Mouse (Mus musculus) gonadal fat pad, adult 2 months (tissue): ENCODE measurements at regions not wholly inside any gene's neighbourhood (a gene's known extent, or its start where the extent isn't known, plus 50 kb on each side); places are given as distances from the start of the nearest gene placed in this dataset.

Source experiments
- DNase-seq: peaks from one replicate; pipeline ENCODE4 v3.0.0-alpha.2; 2012; ENCODE audit warnings: low read depth

DNA sequence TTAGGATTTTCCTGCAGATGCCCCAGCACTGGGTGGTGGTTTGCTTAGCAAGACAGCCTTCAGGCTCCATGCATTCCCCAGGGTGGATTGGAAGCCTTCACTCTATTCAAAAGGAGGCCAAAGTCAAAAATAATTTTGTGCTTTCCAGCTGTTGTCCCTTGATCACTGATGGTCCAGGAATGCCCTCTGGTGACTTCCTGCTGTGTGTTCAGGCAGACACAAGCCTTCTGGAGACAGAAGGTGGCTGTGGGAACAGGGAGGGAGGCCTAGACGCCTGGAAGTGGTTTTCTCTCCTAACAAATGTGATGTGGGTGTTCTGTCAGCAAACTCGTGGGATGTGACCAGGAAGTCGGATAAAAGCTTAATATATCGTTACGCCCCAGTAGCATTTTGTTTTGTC, 81.3 kb downstream of the Atp6ap1l start:
- no peak for DNase-seq

DNA sequence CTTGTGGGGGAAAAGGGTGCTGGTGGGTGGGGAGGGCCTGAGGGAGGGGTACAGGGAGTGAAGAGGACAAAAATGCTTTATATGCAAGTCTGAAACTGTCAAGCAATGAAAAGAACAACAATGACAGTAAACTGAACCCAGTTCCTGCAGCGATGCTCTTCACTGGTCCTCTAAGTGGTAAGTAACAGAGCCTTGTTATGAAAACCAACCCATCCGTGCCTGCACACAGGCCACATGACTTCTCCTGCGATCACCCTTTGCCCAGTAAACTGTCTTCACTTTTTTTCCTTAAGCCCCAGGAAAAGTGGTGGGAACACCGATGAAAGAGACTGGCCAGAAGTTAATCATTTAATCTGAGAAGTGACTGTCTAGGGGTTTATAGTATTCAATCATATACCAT, 83.3 kb downstream of the Atp6ap1l start:
- no peak for DNase-seq

DNA sequence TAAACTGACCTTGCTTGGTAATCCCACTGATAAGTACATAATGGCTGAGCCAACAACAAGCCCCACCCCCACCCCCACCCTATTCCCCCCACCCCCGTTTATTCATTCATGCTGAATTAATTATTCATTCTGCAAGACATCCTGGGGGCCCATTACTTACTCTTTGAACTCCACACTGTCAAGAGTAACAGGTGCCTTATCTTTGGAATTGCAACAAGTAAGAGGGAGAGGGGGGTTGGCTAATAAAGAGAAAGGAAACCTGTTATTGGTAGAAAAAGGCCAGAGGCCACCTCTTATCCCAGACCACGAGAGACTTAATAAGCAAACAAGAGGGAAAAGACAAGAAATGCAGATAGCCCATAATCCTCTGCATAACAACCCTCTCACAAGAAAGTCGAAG, 84.7 kb downstream of the Atp6ap1l start:
- DNase-seq = no peak

DNA sequence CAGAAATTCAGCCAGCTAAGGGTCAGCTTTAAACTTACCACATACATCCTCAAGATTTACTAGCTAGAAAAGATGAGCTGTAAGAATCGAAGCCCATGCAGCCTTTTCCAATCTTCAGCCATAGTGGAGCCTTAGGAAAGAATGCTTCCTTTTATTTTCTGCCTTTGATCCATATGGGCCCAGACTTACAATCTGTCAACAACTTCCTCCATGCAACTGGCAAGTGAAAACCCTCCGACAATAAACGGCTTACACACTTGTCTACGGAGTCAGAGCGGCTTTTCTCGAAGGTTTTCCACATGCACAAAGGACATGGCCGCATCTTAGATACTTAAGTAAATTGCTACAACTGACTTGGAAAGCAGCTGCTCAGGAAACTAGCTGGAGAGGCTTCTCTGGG, 85.2 kb downstream of the Atp6ap1l start:
- DNase-seq = no peak

DNA sequence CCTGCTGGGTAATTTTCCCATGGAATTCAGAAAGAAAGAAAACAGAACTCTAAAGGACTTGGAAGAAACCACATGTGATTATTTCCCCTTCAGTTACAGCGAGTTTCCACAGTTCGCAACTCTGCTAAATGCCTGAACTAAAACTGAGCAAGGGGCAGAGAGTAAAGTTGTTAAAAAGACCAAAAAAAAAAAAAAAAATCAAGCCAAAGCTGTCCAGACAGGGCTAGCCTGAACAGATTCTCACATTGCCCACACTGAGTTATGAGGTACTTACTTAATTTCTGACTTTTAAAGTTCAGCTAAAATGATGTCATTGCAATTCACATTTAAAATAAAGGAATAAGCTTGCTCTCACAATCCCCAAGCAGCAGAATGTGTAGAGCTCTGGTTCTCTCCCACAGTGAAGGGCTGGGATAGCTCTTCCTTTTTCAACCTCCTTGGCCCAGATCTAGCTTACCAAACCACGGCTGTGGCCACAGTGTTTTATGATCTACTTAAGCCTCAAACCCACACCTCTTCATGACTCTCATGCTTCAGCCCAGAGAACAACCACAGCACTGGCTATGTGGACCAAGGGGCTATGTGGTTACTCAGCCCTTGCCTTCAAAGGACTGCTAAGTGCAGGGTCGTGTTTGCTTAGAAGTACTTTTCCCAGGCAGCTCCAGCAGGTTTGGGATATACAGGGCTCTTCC, 90.8 kb downstream of the Atp6ap1l start:
- no peak for DNase-seq

DNA sequence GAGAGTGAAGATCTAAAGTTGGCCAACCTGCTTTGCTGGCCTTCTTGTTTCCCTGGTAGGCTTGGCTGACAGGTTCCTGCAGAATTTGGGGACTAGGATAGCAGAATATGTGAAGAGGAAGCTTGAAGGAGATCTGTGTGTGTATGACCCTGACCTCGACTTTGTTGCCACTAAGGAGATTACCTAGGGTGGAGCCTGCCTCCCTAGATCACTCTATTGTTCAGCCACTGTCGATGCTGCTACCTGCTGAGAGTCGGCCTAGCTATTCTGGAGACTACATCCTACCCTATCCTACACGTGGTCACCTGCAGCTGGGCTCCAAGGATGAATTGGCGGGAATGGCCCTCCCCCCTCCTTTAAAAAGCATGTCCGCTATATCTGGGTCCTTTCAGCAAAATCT, 95.1 kb downstream of the Atp6ap1l start:
- no peak for DNase-seq

DNA sequence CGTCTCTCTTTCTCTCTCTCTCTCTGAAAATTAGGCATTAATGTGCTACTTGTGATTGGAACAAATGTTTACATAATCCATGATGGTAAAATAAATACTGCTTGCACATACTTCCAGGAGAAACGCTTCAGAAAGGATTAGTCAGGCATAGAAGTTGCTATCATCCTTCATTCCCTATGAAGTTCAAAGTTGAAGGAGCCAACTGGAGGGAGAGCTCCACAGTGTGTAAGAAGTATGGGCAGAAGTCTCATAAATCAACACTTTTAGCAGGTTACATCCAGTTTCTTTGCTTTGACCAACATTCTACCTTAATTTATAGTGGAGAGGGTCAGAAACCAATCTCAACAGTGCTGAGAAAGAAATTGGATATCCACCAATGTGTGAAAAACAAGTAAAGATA, 105.5 kb downstream of the Atp6ap1l start:
- no peak for DNase-seq

DNA sequence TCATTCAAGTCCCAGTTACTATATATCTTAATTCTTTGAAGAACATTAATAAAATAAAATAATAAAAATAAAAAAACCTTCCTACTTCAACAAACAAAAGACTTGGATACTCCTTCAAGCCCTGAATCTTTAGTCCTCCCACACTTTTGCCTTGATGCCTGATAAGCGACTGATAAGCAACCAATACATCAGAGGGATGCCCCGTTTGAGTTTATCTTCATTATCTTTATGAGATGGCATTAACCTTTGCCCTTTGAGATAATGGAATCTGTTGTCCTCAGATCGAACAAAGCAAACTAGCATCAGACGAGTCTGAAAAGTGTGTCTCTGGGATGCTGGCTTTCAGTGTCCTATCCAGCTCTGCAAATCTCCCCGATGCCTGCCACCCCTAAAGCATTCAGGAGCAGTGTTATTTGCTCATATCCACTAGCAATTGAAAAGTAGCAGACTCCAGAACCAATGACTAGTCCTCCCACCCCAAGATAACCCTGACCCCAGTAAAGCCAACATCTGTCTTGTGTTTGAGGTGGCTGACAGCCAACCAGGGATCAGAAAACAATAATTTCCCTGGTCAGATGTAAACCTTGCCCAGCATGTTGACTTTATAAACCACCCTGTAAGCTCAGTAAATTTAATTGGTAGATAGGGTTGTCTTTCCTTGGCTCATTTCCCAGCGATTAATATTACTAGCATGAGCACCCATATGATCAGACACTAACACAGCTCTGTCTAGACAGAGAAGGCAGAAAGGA, 106.2 kb downstream of the Atp6ap1l start:
- DNase-seq = no peak

DNA sequence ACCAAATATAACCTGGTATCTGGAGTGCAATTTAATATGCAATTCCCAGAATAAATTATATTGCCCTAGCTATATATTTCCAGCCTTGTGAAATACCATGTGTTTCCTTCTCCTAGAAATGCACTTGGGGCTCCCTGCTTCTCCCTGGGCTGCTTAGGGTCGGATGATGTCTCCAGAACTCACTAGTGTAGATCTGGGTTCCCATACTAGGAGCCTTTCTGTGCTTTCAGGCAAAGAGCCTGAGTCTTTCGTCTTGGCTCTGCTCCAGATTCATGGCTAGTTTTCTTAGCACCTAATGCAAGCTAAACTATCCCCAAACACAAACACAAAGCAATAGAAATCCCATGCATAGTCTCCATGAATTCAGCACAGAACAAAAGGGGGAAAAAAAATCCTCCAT, 106.8 kb downstream of the Atp6ap1l start:
- DNase-seq = no peak

DNA sequence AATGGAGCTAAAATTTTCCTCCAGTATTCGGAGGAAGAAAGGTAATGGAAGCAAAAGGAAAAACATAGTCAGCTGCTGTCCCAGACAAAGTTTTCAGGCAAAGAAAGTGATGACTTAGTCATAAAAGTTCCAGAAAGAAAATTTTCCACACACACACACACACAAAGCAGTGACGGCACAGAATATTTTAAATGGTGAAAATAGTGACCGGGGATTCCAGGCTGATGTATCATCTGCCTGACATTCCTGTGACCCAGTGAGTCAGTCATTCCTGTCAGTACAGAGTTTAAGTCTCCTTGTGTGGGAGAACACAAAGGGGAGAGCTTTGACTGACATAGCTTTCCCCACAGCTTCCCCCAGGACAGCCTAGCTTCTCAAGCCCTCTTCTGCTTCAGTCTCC, 107.9 kb downstream of the Atp6ap1l start:
- DNase-seq = no peak

DNA sequence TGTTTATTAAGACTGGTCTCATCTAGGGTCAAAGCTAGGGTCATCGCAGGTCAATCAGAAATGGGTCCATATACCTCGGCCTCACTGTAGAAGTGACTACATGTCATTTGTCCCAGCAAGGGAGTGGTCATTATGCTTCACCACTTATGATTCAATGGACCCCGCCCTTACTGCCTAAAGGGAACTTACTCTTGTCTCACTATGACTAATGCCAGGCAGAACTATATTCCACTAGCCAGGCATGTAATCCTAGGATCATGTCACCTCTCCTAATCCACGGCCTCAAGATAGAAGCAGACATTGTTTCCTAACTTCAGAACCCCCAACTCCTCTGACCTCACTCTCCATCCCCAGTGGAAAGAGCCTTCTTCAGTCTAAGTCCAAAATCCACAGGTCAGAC, 108.3 kb downstream of the Atp6ap1l start:
- DNase-seq = no peak

DNA sequence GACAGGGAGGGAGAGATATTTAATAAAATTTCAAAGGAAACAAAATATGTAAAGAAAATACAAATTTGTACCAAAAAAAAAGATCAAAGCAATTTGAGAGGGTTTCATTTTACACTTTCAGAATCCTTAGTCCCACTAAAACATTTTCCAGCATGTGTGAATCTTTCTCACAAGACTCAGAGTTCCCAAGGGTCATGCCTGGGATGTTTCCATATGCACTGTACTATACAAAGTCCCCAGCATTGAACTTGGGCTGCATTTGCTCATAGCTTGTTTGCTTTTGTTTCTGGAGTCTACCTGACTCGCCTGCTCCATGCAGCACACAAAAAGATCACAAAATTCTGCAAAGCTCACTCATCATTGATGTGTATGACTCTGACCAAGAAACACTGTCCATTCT, 122.7 kb downstream of the Atp6ap1l start:
- no peak for DNase-seq

DNA sequence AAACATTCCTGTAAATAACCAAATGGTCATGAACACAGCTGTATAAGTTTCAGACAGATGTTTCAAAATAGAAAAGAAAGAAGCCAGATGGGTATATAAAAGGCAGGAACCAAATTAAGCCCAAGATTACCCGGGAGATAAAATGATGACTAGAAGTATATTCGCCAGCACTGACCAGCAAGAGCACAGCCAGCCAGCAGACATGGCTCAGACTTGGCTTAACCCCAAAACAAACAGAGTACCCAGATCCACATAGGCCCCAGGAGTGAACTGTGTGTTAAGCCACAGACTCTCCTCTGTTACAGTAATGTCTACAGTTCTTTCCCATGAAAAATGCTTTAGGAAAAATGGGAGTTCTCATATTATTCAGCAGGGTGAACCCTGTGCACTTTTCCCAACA, 123.2 kb downstream of the Atp6ap1l start:
- no peak for DNase-seq

DNA sequence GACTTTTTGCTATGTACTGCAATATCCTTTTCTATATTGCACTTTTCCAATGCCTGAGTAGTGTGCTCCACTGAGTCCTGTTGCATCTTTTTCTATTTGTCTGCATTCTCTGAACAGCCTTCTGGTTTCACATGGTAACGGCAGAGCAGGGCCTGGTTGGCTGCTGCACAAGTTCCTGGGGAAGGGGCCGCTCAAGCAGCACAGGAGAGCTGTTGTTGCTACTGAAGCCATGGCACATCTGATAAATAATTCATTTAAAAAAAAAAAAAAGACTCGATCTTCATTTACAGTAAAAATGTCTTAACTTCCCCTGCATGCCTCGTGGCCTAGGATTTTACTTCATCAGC, 127.2 kb downstream of the Atp6ap1l start:
- DNase-seq = no peak

DNA sequence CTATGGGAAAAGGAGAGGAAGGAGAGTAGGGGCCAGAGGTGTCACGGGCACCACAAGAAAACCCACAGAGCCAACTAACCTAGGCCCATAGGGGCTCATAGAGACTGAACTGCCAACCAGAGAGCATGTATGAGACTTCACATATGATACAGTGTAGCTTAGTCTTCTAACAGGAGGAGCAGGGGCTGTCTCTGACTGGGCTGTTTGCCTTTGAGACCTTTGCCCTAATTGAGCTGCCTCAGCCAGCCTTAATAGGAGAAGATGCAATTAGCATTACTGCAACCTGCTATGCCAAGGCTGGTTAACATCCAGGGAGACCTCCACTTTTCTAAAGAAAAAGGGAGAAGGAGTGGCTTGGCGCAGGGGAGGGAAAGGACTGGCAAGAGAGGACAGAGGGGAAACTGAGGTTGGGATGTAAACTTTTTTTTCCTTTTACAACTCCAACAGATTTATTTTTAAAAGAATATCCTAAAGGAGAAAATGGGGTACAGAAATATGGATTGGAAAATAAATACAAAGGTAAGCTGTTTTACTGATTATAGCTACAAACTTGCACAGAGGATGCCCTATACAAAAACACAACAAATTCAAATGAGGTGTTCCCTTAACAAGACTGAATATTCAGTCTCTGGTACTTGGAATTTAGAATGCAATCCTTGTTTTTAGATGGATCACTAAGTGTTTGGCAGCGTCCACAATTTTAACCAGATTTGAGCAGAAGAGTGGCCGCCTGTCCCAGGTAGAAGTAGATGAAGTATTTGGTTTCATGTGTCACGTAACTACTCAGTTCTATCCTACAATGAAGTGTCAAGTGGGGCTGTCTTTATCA, 127.8 kb downstream of the Atp6ap1l start:
- no peak for DNase-seq

DNA sequence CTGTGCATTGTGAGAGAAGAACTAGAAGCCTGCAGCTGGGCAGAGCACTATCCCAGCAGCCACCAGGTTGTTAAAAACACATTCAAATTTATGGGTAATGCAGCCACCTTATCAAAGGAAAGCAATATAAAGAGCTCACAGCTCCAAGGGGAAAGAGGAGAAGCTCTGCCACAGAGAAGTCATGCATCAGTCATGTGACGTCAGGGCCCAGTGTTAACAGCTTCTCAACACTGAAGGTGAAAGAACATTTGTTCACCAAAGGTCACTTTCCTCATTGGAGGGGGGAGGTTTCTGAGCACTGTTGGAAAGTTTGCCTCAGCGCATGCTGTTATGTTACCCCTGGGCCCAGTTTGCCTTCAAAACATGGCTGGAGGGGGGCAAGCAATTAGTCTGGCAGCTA, 143.0 kb downstream of the Atp6ap1l start:
- DNase-seq = no peak

DNA sequence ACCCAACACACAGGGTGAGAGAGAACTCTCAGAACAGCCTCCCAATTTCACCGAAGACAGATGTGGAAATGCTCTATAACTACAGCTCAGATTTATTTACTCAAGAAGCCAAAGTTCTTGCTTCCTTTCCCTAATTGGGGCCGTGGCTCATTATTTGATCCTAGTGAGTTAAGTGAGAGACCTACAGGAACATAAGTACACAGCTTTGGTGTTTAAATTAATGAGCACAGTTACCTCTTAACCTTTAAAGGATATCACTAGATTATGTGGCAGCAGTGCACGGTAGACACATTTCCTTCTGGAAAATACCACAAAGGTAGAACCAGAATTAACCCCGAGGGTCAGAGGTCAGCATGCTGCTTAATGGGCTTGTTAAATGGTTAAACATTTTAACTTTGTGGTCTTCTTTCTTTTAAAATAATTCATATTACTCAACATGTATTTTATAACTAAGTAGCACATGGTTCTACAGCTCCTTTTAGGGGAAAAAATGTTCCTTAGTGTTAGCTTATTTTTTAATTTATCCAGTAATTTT, 144.6 kb downstream of the Atp6ap1l start:
- no peak for DNase-seq

DNA sequence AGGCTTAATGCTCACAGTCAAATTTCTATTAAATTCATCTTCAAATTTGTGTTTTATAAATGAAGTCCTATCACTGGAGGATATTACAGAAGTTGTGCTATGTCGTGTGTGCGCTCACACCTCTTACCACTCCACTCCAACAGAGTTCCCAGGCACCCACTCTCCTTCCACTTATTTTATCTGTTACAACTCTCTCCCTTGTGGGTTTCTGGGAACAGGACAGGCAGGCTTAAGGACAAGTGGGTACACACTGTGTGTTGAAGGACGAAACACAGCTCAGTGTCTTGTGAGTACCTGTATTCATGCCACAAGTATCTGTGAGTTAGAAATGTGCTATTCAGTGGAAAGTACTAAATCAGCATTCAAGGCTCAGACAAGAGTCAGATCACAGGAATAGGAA, 150.7 kb downstream of the Atp6ap1l start:
- no peak for DNase-seq

DNA sequence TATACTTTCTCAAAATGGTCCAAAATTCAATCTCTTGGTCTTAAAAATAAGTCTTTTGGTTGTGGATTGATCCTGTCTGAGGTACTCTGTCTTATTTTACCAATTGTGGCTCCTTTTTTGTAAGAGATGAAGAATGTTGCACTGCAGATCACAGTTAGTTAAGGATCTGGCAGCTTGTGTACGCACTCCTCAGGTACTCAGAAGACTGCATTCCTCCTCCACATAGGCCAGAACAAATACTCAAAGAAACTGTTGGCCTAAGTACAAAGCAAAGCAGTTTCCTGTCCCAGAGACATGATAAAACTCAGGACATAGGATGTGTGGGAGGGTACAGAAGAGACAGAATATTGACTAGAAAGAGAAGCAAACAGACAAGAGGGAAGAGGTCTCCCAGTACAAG, 155.4 kb downstream of the Atp6ap1l start:
- DNase-seq = no peak

DNA sequence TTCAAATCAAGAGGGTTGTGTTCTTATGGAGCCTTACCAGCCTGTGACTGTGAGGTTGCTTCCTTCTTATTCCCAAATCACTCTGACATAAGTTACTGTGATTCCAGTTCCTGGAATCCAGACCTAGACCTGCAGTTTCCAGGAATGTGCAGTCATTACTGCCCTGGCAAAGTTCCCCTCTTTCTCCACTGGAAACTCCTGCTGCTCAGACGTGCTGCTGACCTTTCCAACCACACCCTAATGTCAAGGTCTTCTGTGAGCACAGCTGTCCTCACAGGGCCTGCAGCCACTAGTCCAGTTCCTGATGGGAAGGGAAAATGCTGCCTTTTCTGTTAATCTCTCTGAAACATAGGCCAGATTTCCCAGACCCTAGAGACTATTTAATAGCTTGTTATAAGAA, 160.1 kb downstream of the Atp6ap1l start:
- no peak for DNase-seq

DNA sequence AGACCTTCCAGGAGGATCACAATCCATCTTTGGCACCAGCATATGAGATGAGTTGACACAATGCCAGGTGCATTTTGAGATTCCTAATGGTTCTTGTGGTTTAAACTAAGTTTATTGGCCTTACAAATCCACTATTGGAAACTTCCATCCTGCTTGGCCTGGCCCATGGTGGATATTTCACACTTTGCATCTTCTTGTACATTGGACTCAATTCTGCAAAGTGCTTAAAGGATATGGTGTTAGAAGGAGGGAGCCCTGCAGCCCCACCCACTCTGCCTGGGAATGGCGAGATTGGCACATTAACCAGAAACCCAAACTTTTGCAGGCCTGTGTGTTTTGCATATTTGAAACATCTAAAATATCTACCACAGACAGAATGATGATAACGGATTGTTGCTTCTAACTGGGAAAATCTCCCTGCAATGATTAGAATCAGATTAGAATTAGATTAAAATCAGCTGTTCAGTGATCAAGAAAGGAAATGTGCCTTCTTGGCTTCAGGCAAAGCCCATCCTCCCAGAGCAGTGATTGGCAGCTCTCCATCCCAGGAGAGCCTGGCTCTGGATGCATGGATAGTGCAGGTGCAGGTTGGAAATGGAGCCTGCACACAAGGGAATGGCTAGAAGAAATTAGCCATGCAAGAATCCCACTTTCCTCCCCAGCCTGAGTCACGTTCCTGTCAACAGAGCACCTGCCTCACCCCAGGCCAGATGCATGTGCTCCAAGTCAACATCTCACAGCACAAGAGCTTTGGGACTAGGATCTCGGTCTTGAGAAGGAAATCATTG, 162.3 kb downstream of the Atp6ap1l start:
- no peak for DNase-seq

DNA sequence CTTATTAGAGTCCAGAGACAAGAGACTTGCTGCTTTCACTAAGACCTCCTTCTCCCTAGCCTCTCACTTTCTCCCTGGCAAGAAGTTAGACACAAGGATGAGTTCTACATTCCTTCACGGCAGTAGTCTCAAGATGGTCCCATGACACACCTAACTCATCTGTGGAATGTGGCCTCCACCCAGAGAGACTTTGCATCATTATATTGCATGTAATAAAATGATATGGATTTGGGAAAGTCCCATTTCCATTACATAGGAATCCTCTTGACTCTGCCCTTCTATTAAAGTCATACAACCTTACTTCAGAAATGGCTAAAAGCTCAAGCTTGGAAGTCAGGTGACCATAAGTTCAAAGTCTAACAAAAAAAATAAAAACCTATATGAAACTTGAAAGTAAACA, 165.4 kb downstream of the Atp6ap1l start:
- no peak for DNase-seq
